8 mouse cellular contexts compared by ENCODE assay signal in genomic region chr11:109425392-109426271, GRCm38 (mm10). TPM values are rescaled to one million over a fixed set of nuclear protein-coding genes. Genes with fewer than 3 reads are reported as not detected.
DNase-seq lines count a peak whose midpoint lies in the region; ATAC-seq lines count a peak whose summit lies in the region.

TSS of gene Amz2 (plus strand) at chr11:109425946.

- peak; percentile 97 for ATAC-seq in hindbrain, embryonic 16.5 days

- 1% methylated on average over 63 of the region's 65 CpGs for WGBS in hindbrain, embryonic 16.5 days
- under 1% methylated on average over 64 of the region's 65 CpGs for WGBS in macrophage (ENCODE audit: missing documents)

- H3K27me3 ChIP-seq in hindbrain, embryonic 16.5 days (replicated peaks; ENCODE audit: control insufficient read depth, insufficient read depth, low read length): no peaks in the 10 kb centered on the region

- DNase-seq in WW6 (ENCODE audit: low read depth, low spot score): peak; percentile 100
- DNase-seq in cerebellum, postnatal 4 days (ENCODE audit: low spot score in 2 of 2): peak; percentile 95 to 98
- DNase-seq in gastrocnemius, adult 18-20 months (ENCODE audit: low spot score): peak; percentile 100
- peak; percentile 97 to 98 for DNase-seq in left cerebral cortex, adult 18-20 months (ENCODE audit: low spot score in 2 of 2)
- peak; percentile 98 for DNase-seq in right cerebral cortex, adult 18-20 months
- DNase-seq in urinary bladder, postnatal 10 days (ENCODE audit: low spot score): peak; percentile 96

- peak within 1 kb of the TSS; percentile 84 for H3K27ac ChIP-seq in hindbrain, embryonic 16.5 days (ENCODE audit: low read depth, low read length)
- H3K27ac ChIP-seq in macrophage: peak within 1 kb of the TSS; percentile 81

- H3K9me3 ChIP-seq in hindbrain, embryonic 16.5 days (ENCODE audit: control insufficient read depth, low read length): no peaks in the 10 kb centered on the region; the same call in 1 of the 2 replicates

- H3K4me1 ChIP-seq in hindbrain, embryonic 16.5 days (ENCODE audit: control insufficient read depth, insufficient read depth, low read depth, low read length): peaks cover 5% of the 10 kb centered on the region

- peak within 1 kb of the TSS; percentile 69 for H3K4me3 ChIP-seq in hindbrain, embryonic 16.5 days (ENCODE audit: low read length)
- peak within 1 kb of the TSS; percentile 78 for H3K4me3 ChIP-seq in macrophage (ENCODE audit: inconsistent target)

- peak within 1 kb of the TSS; percentile 79 for H3K4me2 ChIP-seq in hindbrain, embryonic 16.5 days (ENCODE audit: low read length)

- peak within 1 kb of the TSS; percentile 86 for H3K9ac ChIP-seq in hindbrain, embryonic 16.5 days (ENCODE audit: low read depth, low read length)

- peaks cover 11% of the 10 kb centered on the region; the same call in 1 of the 2 replicates for H3K79me2 ChIP-seq in macrophage (ENCODE audit: inconsistent target)

- peaks cover 11% of the 10 kb centered on the region for H3K36me3 ChIP-seq in hindbrain, embryonic 16.5 days (ENCODE audit: control insufficient read depth, insufficient read depth, low read length)
- H3K36me3 ChIP-seq in macrophage (ENCODE audit: inconsistent target): peaks cover 19% of the 10 kb centered on the region

RNA-seq across cellular contexts. Expression of gene Amz2, which starts in this region (rescaled TPM):
- total RNA-seq in gastrocnemius, adult 18-20 months (2021): 10 to 100 TPM; 68.8 to 72.7 TPM
- polyA plus RNA-seq in hindbrain, embryonic 16.5 days (2015; fragmentation: Nextera tagmentation; extraction: Ambion mirVana): 57.1 and 59.4 TPM in 2 replicates
- total RNA-seq in left cerebral cortex, adult 18-20 months (2021): 10 to 100 TPM; 49.2 to 56.1 TPM
- total RNA-seq in macrophage (2018; cell fraction: chromatin; rRNA removed): 10 to 100 TPM; 25.6 to 95.9 (median 56.5) TPM
- total RNA-seq in macrophage (2018; cell fraction: cytosol; rRNA removed): 10 to 100 TPM; 24.6 to 33.2 (median 29.0) TPM
- 10 to 100 TPM; 32.1 to 79.2 (median 45.3) TPM for total RNA-seq in macrophage (2018; cell fraction: nucleus; rRNA removed)
- 22.7 to 28.5 TPM (median 22.9 TPM) in 3 replicates for polyA plus RNA-seq in macrophage (2018)

Comparison
In these comparisons a context has a peak if more than half of its experiments do, and no peak if none do; other contexts are left out.
1. Peak in every context shown above with its lines: DNase-seq, ATAC-seq, H3K4me3 ChIP-seq and H3K27ac ChIP-seq.